Mouse (Mus musculus) testis, adult 2 months (tissue): ENCODE data around the gene Cav3.

Experiments
- CTCF ChIP-seq: fragments of 200-500 bp; IDR thresholded peaks from 2 replicates; pipeline ENCODE4 v1.5.1; 2012; ENCODE audit warnings: low read depth, mild to moderate bottlenecking, inconsistent platforms, low read length, moderate library complexity; ENCODE audit not compliant: control insufficient read depth, insufficient read depth, insufficient replicate concordance
- POLR2A ChIP-seq: fragments of 200-500 bp; IDR thresholded peaks from 2 replicates; pipeline ENCODE4 v1.6.1; 2012; ENCODE audit warnings: low read depth, mild to moderate bottlenecking, inconsistent platforms, low read length, moderate library complexity; ENCODE audit not compliant: control insufficient read depth

GRCm38 (mm10) chr6:112420883-112421282 lies 38.4 kb upstream of the Cav3 start:
- TF ChIP-seq POLR2A: no peak
- no peak for TF ChIP-seq CTCF
